Mouse (Mus musculus) thymus, postnatal 25 days (tissue): Measurements from ENCODE around the gene Trim65.
A peak's percentile ranks its signal among the peaks of the same experiment; 100 is the strongest.

Source experiments
- DNase-seq: peaks from one replicate; pipeline ENCODE4 v3.0.0; 2022

Trim65 gene

GRCm38 (mm10) chr11:116087194-116088130, 43.5 kb downstream of the Trim65 start:
- peak; percentile 90 for DNase-seq

- peak; percentile 97 for DNase-seq
Observed at GRCm38 (mm10) chr11:116086258-116087193, 44.4 kb downstream of the Trim65 start, which contains the start of gene Wbp2. Wbp2 (minus strand) TSS chr11:116086995.

- DNase-seq, result no peak
Observed at GRCm38 (mm10) chr11:116084166-116084565, 46.8 kb downstream of the Trim65 start.

GRCm38 (mm10) chr11:116083096-116083672, 47.7 kb downstream of the Trim65 start:
- DNase-seq, result no peak

GRCm38 (mm10) chr11:116081081-116081480, 49.8 kb downstream of the Trim65 start:
- peak; percentile 80 for DNase-seq

- DNase-seq, result no peak
Observed at GRCm38 (mm10) chr11:116079511-116079910, 51.4 kb downstream of the Trim65 start.

- no peak for DNase-seq
Observed at GRCm38 (mm10) chr11:116078676-116079320, 52.1 kb downstream of the Trim65 start.

- DNase-seq, result peak; percentile 95
Observed at GRCm38 (mm10) chr11:116078221-116078620, 52.7 kb downstream of the Trim65 start.

GRCm38 (mm10) chr11:116077446-116078204, 53.3 kb downstream of the Trim65 start, which contains the start of gene Unc13d:
Unc13d (minus strand) TSS chr11:116077961.
- DNase-seq, result peak; percentile 81

GRCm38 (mm10) chr11:116076836-116077235, 54.1 kb downstream of the Trim65 start:
- DNase-seq, result peak; percentile 80

- peak; percentile 33 for DNase-seq
Observed at GRCm38 (mm10) chr11:116076266-116076540, 54.7 kb downstream of the Trim65 start.

GRCm38 (mm10) chr11:116075539-116076265, 55.2 kb downstream of the Trim65 start:
- DNase-seq, result no peak

- no peak for DNase-seq
Observed at GRCm38 (mm10) chr11:116074436-116074991, 56.4 kb downstream of the Trim65 start.

GRCm38 (mm10) chr11:116072608-116073007, 58.3 kb downstream of the Trim65 start:
- DNase-seq, result no peak
